Mouse (Mus musculus): ENCODE data around the gene Gm42420. TPM values are rescaled to one million over a fixed set of nuclear protein-coding genes. Genes with fewer than 3 reads are reported as not detected.

The Gm42420 gene
- total and polyA plus RNA-seq, 3 experiments = 0.27 TPM; not detected in 2

Other genes with a start within 250 kb of the Gm42420 start
- gene Slc37a3, start 208.1 kb upstream of the Gm42420 start, total RNA-seq (2014; fragmentation: Nextera tagmentation) = 4.1 and 18.0 TPM in 2 replicates
- 17.9 and 22.4 TPM in 2 replicates for gene Slc37a3, start 208.1 kb upstream of the Gm42420 start, total RNA-seq (2017)
- gene Slc37a3, start 208.1 kb upstream of the Gm42420 start, polyA plus RNA-seq (2012) = 1.3 and 2.1 TPM in 2 replicates
- gene Rab19, start 204.6 kb upstream of the Gm42420 start, total RNA-seq (2014; fragmentation: Nextera tagmentation) = not detected in 2 replicates
- gene Rab19, start 204.6 kb upstream of the Gm42420 start, total RNA-seq (2017) = 1.9 and 2.5 TPM in 2 replicates
- gene Rab19, start 204.6 kb upstream of the Gm42420 start, polyA plus RNA-seq (2012) = not detected in 2 replicates
- 39.8 and 60.5 TPM in 2 replicates for gene Mkrn1, start 165.3 kb upstream of the Gm42420 start, total RNA-seq (2014; fragmentation: Nextera tagmentation)
- gene Mkrn1, start 165.3 kb upstream of the Gm42420 start, total RNA-seq (2017) = 58.6 and 59.5 TPM in 2 replicates
- 45.4 and 66.4 TPM in 2 replicates for gene Mkrn1, start 165.3 kb upstream of the Gm42420 start, polyA plus RNA-seq (2012)
- not detected in 2 replicates for gene Dennd2a, start 27.9 kb upstream of the Gm42420 start, total RNA-seq (2014; fragmentation: Nextera tagmentation)
- 0.12 and 0.38 TPM in 2 replicates for gene Dennd2a, start 27.9 kb upstream of the Gm42420 start, total RNA-seq (2017)
- gene Dennd2a, start 27.9 kb upstream of the Gm42420 start, polyA plus RNA-seq (2012) = not detected in 2 replicates
- 6.8 and 10.0 TPM in 2 replicates for gene Adck2, start 11.9 kb upstream of the Gm42420 start, total RNA-seq (2014; fragmentation: Nextera tagmentation)
- 5.3 and 9.8 TPM in 2 replicates for gene Adck2, start 11.9 kb upstream of the Gm42420 start, total RNA-seq (2017)
- gene Adck2, start 11.9 kb upstream of the Gm42420 start, polyA plus RNA-seq (2012) = 10.6 and 12.1 TPM in 2 replicates
- gene Ndufb2, start 6.8 kb downstream of the Gm42420 start, total RNA-seq (2014; fragmentation: Nextera tagmentation) = 18.2 and 22.0 TPM in 2 replicates
- 76.2 and 78.6 TPM in 2 replicates for gene Ndufb2, start 6.8 kb downstream of the Gm42420 start, total RNA-seq (2017)
- gene Ndufb2, start 6.8 kb downstream of the Gm42420 start, polyA plus RNA-seq (2012) = 155 and 244 TPM in 2 replicates
- gene Braf, start 139.7 kb downstream of the Gm42420 start, total RNA-seq (2014; fragmentation: Nextera tagmentation) = 42.5 and 45.4 TPM in 2 replicates
- gene Braf, start 139.7 kb downstream of the Gm42420 start, total RNA-seq (2017) = 10.4 and 12.7 TPM in 2 replicates
- 1.6 and 1.9 TPM in 2 replicates for gene Braf, start 139.7 kb downstream of the Gm42420 start, polyA plus RNA-seq (2012)
- 40.6 and 42.7 TPM in 2 replicates for gene Mrps33, start 225.2 kb downstream of the Gm42420 start, total RNA-seq (2014; fragmentation: Nextera tagmentation)
- gene Mrps33, start 225.2 kb downstream of the Gm42420 start, total RNA-seq (2017) = 71.5 and 75.4 TPM in 2 replicates
- 6.5 and 8.9 TPM in 2 replicates for gene Mrps33, start 225.2 kb downstream of the Gm42420 start, polyA plus RNA-seq (2012)